Mouse (Mus musculus) adrenal gland, postnatal 4 days (tissue): ENCODE measurements around the gene Cib3. TPM values are rescaled to one million over a fixed set of nuclear protein-coding genes. Genes with fewer than 3 reads are reported as not detected.
A peak's percentile ranks its signal among the peaks of the same experiment; 100 is the strongest.

Experiments used
- DNase-seq, 2 experiments: peaks; one replicate each; pipeline ENCODE4 v3.0.0; 2021 to 2022; ENCODE audit warnings: low spot score in 2 of 2, mixed read lengths in 2 of 2
- long read RNA-seq, 2 experiments: library from polyadenylated mRNA; stranded (forward); transcript quantifications; one replicate each; pipeline ENCODE4 v2.0.0; 2021
- total RNA-seq, 2 experiments: library from RNA; stranded (reverse); gene quantifications; 2 replicates each; pipeline ENCODE4 v1.2.3; 2021

Cib3 gene
- not detected for total RNA-seq
- long read RNA-seq, experiment 1: 0 reads
- long read RNA-seq, experiment 2, partial matches to known transcripts: 0 of 1 reads
- long read RNA-seq, experiment 2, other reads (novel, unspliced or antisense): 1 of 1 reads

- DNase-seq: no peak
Observed at GRCm38 (mm10) chr8:72212751-72213150, at the start of gene Cib3. Gene Cib3 (minus strand): TSS chr8:72212837.

- DNase-seq: no peak
Observed at GRCm38 (mm10) chr8:72261872-72262271, 49.2 kb upstream of the Cib3 start.

- DNase-seq: no peak
Observed at GRCm38 (mm10) chr8:72261431-72261830, 48.8 kb upstream of the Cib3 start.

DNA sequence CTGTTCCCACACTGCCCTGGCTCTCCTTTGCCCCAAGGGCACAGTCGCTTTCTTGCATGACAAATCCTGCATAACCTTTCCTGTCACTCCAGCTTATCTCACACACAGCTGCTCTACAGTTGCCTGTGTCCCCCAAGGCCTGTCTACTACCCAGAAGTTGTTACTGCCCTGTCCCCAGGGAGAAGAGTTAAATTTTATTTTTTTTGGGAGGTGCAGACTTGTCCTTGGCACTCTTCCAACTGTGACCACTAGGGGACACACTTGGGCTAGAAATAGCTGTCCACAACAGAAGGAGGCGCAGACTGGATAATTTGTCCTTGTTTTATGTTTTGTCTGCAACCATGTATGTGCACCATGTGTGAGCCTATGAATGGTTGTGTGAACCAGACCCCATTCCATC lies 48.4 kb upstream of the Cib3 start:
- peak in 1 of 2 experiments; percentile 55 for DNase-seq

DNA sequence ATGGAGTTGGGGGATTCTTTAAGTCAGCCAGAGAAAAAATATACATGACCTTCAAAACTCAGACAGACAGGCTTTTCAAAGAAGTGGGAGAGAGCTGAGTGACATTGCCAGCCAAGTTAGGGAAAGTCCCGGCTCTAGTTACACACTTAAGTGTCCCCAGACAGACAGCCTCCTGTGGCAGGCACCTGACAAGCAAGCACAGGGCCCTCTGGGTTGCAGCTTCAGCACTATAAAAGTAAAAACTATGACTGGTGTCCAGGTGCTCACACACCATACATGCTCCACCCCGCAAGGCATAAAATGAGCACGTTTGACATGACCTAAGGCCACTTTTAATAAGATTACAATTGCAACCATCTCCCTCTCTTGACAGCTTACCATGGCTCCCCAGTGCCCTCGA lies 47.9 kb upstream of the Cib3 start:
- DNase-seq: no peak

DNA sequence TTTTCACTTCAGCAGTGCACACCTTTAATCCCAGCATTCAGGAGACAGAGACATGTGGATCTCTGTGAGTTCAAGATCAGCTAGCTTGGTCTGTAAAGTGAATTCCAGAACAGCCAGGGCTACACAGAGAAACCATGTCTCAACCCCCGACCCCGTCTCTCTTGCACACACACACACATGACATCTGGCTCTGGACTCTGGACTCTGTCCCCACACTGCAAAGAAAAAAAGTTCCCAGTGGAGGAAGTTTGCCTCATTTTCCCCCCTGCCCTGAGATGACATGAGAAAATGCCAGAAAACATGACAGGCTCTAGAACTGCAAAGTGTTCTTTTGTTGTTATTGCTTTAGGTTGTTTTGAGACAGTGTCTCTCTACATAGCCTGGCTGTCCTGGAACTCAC lies 47.2 kb upstream of the Cib3 start:
- DNase-seq: no peak

DNA sequence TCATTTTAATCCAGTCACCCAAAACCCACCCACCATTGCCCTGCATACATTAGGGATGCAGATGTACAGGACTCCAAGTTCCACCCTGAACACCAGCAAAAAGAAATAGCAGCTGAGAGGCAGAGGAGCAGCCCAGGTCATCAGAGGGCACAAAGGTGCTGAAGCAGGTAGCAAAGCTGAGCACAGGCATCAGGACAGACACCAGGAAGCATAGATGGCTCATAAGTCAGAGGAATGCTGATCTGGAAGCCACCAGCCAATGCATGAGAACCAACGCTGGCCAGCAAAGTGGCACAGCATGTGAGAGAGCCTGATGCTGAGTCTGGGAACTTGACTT lies 45.2 kb upstream of the Cib3 start:
- no peak for DNase-seq

DNA sequence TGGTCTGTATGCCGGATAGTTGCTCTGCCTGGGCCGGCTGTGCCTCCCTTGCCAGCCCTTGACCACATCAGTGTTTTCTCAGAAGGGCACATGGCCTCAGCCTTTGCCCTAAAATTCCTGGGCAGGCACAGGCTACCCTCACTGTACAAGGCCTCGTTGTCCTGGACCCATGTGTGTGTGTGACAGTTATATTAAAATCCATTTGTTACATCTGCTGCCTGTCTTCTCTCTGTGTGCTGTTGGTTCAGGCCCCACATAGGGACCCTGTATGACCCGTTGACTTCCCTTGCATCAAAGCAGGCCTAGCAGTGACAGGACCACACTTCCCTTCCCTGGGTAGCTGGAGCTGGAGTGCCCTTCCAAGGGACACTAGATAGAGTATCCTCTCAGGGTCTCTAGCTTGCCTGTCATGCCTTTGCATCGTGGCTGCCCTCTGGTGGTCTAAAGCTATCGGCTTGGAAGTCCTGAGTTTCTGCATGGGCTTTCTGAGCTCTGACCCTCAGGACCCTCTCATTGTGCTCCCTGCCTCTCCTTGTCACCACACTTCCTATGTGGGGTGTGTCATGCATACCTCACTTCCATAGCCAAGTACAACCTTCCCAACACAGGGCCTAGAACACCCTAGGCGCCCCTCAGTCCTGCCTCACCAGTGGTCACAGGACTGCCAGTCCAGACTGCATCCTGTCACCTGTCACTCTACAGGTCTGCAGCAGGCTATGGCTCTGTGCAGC lies 44.7 kb upstream of the Cib3 start:
- DNase-seq: no peak

- no peak for DNase-seq
Observed at GRCm38 (mm10) chr8:72244610-72245009, 32.0 kb upstream of the Cib3 start.

DNA sequence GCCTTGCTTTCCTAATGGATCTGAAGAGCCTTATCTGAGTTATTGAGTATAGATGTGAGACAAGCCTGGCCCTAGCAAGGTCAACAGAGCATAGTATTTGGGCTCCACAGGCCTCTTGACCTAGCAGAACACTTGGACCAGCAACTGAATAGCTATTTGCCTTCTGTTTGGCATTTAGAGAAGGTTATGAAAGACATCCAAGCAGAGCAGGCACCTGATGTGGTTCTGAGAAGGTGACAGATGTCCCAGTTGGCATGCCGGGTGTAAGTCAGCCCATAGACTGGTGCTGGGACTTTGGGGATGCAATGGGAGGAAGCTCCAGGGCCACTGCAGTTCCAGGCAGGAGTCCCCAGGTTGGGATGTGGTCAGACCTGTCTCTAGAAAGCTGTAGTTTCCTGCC lies 29.6 kb upstream of the Cib3 start:
- DNase-seq: no peak

GRCm38 (mm10) chr8:72240951-72241350 lies 28.3 kb upstream of the Cib3 start:
- DNase-seq: no peak

DNA sequence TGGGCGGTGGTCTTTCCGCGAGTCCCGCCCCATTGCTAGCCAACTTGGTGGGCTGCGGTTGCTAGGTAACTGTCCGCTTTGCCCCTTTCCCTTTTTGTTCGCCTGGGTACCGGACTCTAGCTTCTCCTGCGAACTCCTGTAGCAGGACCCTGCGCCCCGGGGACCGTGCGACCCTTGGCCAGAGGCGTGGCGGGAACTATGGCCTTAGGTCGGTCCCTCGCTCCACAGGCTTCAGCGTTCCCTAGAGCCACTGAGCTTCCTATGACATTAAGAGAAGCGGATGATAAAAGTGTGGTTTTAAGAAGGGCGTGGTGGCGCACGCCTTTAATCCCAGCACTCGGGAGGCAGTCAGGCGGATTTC lies 27.7 kb upstream of the Cib3 start:
- no peak for DNase-seq

- peak; percentile 75 to 94 for DNase-seq
Observed at GRCm38 (mm10) chr8:72239499-72240402, 27.1 kb upstream of the Cib3 start, which contains the start of gene Ap1m1. Gene Ap1m1 (plus strand): TSS chr8:72240018.

DNA sequence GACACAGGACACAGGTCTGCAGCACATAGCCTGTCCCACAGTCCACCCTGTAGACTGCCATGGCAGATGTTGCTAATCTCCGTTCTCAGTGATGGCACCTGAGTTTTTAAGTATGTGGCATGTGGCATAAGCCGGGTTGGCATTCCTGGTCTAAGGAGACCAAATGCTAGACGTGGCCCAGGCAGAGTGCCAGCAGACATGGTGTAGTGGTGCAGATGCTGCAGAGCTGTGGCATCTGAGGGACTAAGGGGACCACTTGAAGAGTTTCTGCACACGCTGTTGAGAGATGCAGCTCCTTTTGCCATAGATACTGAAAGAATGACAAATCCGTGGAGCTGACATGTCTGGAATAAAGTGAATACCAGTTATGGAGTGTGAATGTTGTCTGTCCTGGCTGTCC lies 10.0 kb upstream of the Cib3 start:
- DNase-seq: no peak

GRCm38 (mm10) chr8:72220758-72221157 lies 8.1 kb upstream of the Cib3 start:
- no peak for DNase-seq

- peak; percentile 44 to 73 for DNase-seq
Observed at GRCm38 (mm10) chr8:72219541-72220363, 7.1 kb upstream of the Cib3 start, which contains the start of gene Fam32a. Gene Fam32a (plus strand): TSS chr8:72219730.

- DNase-seq: no peak
Observed at GRCm38 (mm10) chr8:72218781-72219540, 6.3 kb upstream of the Cib3 start.

GRCm38 (mm10) chr8:72215871-72216270 lies 3.2 kb upstream of the Cib3 start:
- DNase-seq: no peak

DNA sequence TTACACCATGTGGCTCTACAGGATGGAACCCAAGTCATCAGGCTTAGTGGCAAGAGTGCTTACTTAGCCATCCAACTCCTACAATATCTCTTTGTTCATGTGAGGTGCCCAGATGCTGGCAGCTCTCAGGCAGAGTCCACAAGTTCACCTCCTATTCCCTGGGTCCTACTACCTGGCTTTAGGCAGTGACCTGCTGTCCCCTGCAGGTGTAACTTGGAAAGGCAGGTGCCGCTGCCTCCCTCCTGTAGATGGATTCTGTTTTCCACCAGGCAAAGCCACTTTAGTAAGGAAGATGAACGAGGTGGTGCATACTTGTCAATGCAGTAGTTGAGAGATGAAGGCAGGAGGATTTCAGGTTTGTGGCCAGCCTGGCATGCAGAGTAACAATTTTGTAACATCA lies 2.4 kb upstream of the Cib3 start:
- no peak for DNase-seq

GRCm38 (mm10) chr8:72213536-72213935 lies 899 bp upstream of the Cib3 start, which contains the start of gene Gm11034:
Gene Gm11034 (minus strand): TSS chr8:72213636.
- no peak for DNase-seq

DNA sequence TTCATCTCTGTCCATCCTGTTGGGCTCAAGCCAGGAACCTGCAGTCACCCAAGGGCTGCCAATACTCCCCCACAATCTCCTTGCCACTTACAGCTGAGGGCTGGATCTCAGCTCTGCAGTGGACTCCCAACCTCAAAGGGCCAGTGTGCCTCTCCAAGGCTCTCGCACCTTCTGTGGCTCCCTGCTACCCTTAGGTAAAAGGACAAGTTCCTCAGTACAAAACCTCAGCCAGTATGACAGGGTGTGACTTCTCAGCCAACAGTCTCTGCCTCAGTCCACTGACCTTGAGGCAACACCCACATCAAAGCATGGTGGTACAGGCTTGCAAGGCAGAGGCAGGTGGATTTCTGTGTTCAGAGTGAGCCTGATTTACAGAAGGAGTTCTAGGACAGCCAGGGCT lies 791 bp downstream of the Cib3 start:
- DNase-seq: no peak
